Mouse (Mus musculus) embryonic facial prominence, embryonic 11.5 days (tissue): ENCODE measurements at regions not wholly inside any gene's neighbourhood (a gene's known extent, or its start where the extent isn't known, plus 50 kb on each side); places are given as distances from the start of the nearest gene placed in this dataset.
A peak's percentile ranks its signal among the peaks of the same experiment; 100 is the strongest.

Source experiments
- ATAC-seq: fragments of 200-750 bp; cut with Nextera tagmentation; replicated peaks from 2 replicates; pipeline ENCODE4 v1.8.0; 2017; ENCODE audit warnings: low read depth; ENCODE audit not compliant: insufficient number of reproducible peaks, low FRiP score, low TSS enrichment
- DNase-seq: peaks from one replicate; pipeline ENCODE4 v3.0.0-alpha.2; 2015; ENCODE audit warnings: low spot score
- H3K27ac ChIP-seq: fragments of 300-500 bp; sonication (generic); replicated peaks from 2 replicates; pipeline ENCODE4 v1.5.1; 2014; ENCODE audit warnings: mild to moderate bottlenecking, low read depth, low read length, control low read depth
- H3K27me3 ChIP-seq: fragments of 300-500 bp; sonication (generic); 2 replicates; pipeline ENCODE4 v1.6.1; 2014; ENCODE audit warnings: mild to moderate bottlenecking, low read length, moderate library complexity, mixed read lengths; ENCODE audit not compliant: control insufficient read depth, insufficient read depth
- H3K36me3 ChIP-seq: fragments of 300-500 bp; sonication (generic); replicated peaks from 2 replicates; pipeline ENCODE4 v1.6.1; 2014; ENCODE audit warnings: low read depth, mild to moderate bottlenecking, low read length, moderate library complexity, mixed read lengths; ENCODE audit not compliant: control insufficient read depth, insufficient read depth
- H3K4me1 ChIP-seq: fragments of 300-500 bp; sonication (generic); 2 replicates; pipeline ENCODE4 v1.6.1; 2014; ENCODE audit warnings: low read length, mixed read lengths; ENCODE audit not compliant: control insufficient read depth, insufficient read depth
- H3K4me2 ChIP-seq: fragments of 300-500 bp; sonication (generic); 2 replicates; pipeline ENCODE4 v1.6.1; 2014; ENCODE audit warnings: low read depth, mild to moderate bottlenecking, control low read depth, low read length, moderate library complexity
- H3K4me3 ChIP-seq: fragments of 300-500 bp; sonication (generic); 2 replicates; pipeline ENCODE4 v1.5.1; 2014; ENCODE audit warnings: low read depth, low read length, control low read depth
- H3K9ac ChIP-seq: fragments of 300-500 bp; sonication (generic); replicated peaks from 2 replicates; pipeline ENCODE4 v1.6.1; 2014; ENCODE audit warnings: mild to moderate bottlenecking, control low read depth, low read length
- H3K9me3 ChIP-seq: fragments of 300-500 bp; sonication (generic); replicated peaks from 2 replicates; pipeline ENCODE4 v1.6.1; 2016; ENCODE audit warnings: mild to moderate bottlenecking, low read length, inconsistent platforms, mixed read lengths; ENCODE audit not compliant: control insufficient read depth
- WGBS: fragments of 180-500 bp; shearing (Covaris S2); extraction: QIAGEN DNeasy Blood & Tissue Kit; methylation state at CpG from one replicate; pipeline ENCODE4 v1.1.7; 2014; 5-methylcytosine and 5-hydroxymethylcytosine counted together

- Histone ChIP-seq H3K4me2 (no peak overlapping the region), H3K9me3 (no peaks in the 10 kb centered on the region), H3K4me1 (no peaks in the 10 kb centered on the region), H3K27me3 (no peaks in the 10 kb centered on the region), H3K9ac (no peak overlapping the region), H3K27ac (no peak overlapping the region), H3K36me3 (no peaks in the 10 kb centered on the region), H3K4me3 (no peak overlapping the region)
- WGBS = 84% methylated on average over 2 of the region's 2 CpGs
- no peak for DNase-seq
- ATAC-seq = no peak
Measured at GRCm38 (mm10) chrX:47536130-47536529, 356.6 kb downstream of the Smarca1 start.

- H3K36me3 ChIP-seq = no peaks in the 10 kb centered on the region
- no peak overlapping the region for H3K27ac ChIP-seq
- ATAC-seq = no peak
- DNase-seq = peak; percentile 4
- no peaks in the 10 kb centered on the region for H3K4me1 ChIP-seq
- H3K4me3 ChIP-seq = no peak overlapping the region
- H3K9me3 ChIP-seq = no peaks in the 10 kb centered on the region
- H3K4me2 ChIP-seq = no peak overlapping the region
- H3K27me3 ChIP-seq = no peaks in the 10 kb centered on the region
- H3K9ac ChIP-seq = no peak overlapping the region
- WGBS = 36% methylated on average over 2 of the region's 2 CpGs
Measured at GRCm38 (mm10) chrX:47495056-47495455, 397.7 kb downstream of the Smarca1 start.

- Histone ChIP-seq H3K27ac (no peak overlapping the region), H3K9me3 (no peaks in the 10 kb centered on the region), H3K36me3 (no peaks in the 10 kb centered on the region), H3K4me1 (no peaks in the 10 kb centered on the region), H3K4me2 (no peak overlapping the region), H3K27me3 (no peaks in the 10 kb centered on the region), H3K9ac (no peak overlapping the region), H3K4me3 (no peak overlapping the region)
- WGBS = 66% methylated on average over 3 of the region's 3 CpGs
- ATAC-seq = no peak
- DNase-seq = no peak
Measured at GRCm38 (mm10) chrX:47482728-47483127, 410.0 kb downstream of the Smarca1 start.

- H3K27me3 ChIP-seq = no peaks in the 10 kb centered on the region
- DNase-seq (no peak), ATAC-seq (no peak)
- no peak overlapping the region for H3K9ac ChIP-seq
- no peaks in the 10 kb centered on the region for H3K36me3 ChIP-seq
- no peak overlapping the region for H3K27ac ChIP-seq
- no peaks in the 10 kb centered on the region for H3K9me3 ChIP-seq
- H3K4me2 ChIP-seq = no peak overlapping the region
- no peaks in the 10 kb centered on the region for H3K4me1 ChIP-seq
- 74% methylated on average over 4 of the region's 4 CpGs for WGBS
- H3K4me3 ChIP-seq = no peak overlapping the region
Measured at GRCm38 (mm10) chrX:47478226-47478625, 414.5 kb downstream of the Smarca1 start.

GRCm38 (mm10) chrX:47466721-47467499 is 425.9 kb downstream of the Smarca1 start:
- H3K36me3 ChIP-seq = no peaks in the 10 kb centered on the region
- no peak for DNase-seq
- no peaks in the 10 kb centered on the region for H3K4me1 ChIP-seq
- H3K4me3 ChIP-seq = no peak overlapping the region
- no peak overlapping the region for H3K27ac ChIP-seq
- ATAC-seq = no peak
- no peak overlapping the region for H3K4me2 ChIP-seq
- H3K27me3 ChIP-seq = no peaks in the 10 kb centered on the region
- WGBS = 51% methylated on average over 5 of the region's 5 CpGs
- no peaks in the 10 kb centered on the region for H3K9me3 ChIP-seq
- H3K9ac ChIP-seq = no peak overlapping the region

- H3K4me3 ChIP-seq = no peak overlapping the region
- H3K4me1 ChIP-seq = no peaks in the 10 kb centered on the region
- H3K4me2 ChIP-seq = no peak overlapping the region
- ATAC-seq (no peak), DNase-seq (no peak)
- no peak overlapping the region for H3K27ac ChIP-seq
- H3K9ac ChIP-seq = no peak overlapping the region
- H3K27me3 ChIP-seq = no peaks in the 10 kb centered on the region
- H3K36me3 ChIP-seq = no peaks in the 10 kb centered on the region
- WGBS = 83% methylated on average over 9 of the region's 9 CpGs
- H3K9me3 ChIP-seq = no peaks in the 10 kb centered on the region
Measured at GRCm38 (mm10) chrX:47461660-47462490, 430.9 kb downstream of the Smarca1 start.
